Mouse (Mus musculus): Measurements from ENCODE around the gene Arid3a. TPM values are rescaled to one million over a fixed set of nuclear protein-coding genes. Genes with fewer than 3 reads are reported as not detected.

The Arid3a gene
- polyA plus RNA-seq, 1 experiment: 99.9 TPM

DNA sequence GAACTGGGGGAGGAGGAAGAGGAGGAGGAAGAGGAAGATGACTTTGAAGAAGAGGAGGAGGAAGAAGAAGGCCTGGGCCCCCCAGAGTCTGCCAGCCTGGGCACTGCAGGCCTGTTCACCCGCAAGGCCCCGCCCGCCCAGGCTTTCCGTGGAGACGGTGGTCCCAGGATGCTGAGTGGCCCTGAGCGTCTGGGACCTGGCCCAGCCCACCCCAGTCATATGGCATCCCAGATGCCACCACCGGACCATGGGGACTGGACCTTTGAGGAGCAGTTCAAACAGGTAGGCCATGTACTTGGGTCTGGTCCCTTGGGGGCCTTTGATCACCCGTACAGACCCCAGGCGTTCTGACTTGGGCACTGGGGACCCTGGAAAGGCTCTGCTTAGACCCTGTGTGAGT lies 5.0 kb downstream of the Arid3a start:
- no peak for TF ChIP-seq GATA1 (IDR thresholded peaks at IDR 0.05; ENCODE audit: low read length)

DNA sequence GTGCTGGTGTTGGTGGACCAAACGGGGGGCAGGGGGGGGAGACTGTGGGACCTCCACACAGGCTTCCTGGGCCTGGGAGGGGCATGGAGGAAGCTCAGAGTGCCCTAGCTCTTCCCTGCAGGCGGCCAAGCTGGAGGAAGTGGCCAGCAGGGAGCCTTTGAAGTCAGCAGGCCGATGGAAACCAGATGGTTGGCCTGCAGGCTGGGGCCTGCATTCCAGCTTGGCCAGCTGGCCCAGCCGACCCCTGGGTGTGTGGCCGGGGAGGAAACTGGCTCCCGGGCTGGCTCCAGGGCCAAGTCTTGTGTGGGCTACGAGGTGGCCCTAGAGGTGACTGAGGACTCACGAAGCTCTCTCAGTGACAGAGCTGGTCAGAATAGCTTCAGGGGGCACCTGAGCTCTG lies 5.9 kb downstream of the Arid3a start:
- TF ChIP-seq GATA1 (IDR thresholded peaks at IDR 0.05; ENCODE audit: low read length): no peak

DNA sequence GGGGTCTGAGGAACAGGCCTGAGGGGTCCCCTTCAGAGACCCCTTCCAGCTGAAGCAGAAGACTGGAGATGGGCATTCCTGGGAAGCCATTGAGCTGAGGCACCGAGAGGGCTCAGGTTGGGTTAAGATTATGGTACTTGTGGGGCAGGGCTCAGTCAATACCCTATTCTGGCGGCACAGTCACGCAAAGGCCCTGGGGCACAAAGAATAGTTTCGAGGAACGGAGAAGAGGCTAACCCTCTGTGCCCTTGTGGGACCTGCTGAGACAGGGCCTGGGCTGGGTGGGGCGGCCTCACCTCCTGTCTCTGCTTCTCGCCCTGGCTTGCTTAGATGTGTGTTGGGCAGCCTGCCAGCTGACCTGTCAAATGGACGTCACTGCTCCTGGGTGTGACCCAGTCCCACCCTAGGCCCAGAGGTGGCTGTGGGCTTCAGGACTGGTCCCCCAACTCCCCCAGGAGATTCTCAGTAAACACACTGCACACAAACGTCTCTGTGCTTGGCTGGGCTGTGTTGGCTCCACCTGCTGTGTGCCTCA lies 6.4 kb downstream of the Arid3a start:
- TF ChIP-seq GATA1 (IDR thresholded peaks at IDR 0.05; ENCODE audit: low read length): no peak

DNA sequence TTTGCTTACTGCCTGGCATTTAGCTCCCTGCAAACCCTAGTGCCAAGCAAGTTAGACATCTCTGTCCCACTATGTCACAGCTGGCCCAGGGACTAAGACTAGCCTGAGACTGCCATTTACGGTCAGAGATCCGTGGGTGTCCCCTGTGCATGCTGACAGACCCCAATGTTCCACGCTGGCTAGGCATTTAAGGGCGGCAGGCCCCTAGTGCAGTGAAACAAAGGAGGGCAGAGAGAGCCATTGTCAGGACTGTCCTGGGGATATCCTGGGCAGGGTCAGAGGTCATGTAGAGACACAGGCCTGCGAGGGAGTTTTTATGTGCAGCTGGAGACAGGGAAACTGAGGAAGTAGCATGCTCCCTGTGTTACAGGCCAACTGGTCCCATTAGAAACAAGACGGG lies 7.0 kb downstream of the Arid3a start:
- TF ChIP-seq GATA1 (IDR thresholded peaks at IDR 0.05; ENCODE audit: low read length): no peak

DNA sequence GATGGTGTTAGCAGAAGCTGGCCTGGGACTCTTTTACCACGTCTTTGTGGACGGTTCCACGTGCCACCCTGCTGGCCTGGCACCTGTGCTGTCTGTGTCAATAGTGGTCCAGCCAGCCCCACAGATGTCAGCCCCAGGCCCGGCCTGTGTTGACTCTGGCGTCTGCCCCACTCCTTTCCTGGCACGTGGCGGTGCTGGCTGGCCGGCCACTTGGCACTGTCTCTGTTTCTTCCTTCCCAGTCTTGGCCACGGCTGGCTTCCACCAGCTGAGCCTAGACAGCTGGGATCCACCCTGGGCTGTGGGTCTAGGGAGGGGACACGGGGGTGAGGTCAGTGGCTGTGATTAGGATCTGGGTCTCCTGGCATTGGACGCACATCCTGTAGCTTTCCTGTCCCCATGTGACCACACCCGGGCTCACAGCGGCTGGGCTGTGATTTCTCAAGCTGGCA lies 7.5 kb downstream of the Arid3a start:
- no peak for TF ChIP-seq GATA1 (IDR thresholded peaks at IDR 0.05; ENCODE audit: low read length)

DNA sequence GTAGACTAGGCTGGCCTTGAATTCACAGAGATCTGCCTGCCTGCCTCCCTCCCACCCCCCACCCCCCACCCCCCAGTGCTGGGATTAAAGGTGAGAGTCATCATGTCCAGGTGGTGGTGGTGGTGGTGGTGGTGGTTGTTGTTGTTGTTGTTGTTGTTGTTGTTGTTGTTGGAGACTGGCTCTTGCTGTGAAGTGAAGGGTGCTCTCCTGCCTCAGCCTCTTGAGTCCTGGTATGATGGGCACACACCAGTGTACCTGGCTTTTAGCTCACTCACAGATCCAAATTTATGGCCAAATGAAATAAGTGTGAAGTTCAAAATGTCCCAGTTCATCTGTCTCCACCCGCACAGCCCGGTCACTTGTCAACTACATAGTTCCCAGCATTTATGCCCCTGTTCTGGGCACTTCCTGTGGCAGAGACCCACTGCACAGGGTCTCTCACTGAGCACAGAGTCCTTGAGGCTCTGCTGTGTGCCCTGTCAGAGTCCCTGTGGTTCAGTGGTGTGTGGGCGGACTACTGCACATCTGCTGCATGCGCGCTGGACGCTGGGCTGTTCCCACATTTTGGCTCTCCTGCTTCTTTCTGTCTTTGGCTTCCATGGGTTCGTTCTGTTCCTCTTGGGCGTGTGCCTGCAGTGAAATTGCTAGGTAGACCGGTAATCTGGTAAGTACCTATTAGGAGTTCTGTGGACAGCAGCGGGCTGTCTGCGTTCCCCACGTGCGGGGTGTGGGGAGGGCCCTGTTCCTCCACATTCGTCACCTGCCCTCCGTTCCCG lies 8.1 kb downstream of the Arid3a start:
- TF ChIP-seq GATA1 (IDR thresholded peaks at IDR 0.05; ENCODE audit: low read length): no peak

DNA sequence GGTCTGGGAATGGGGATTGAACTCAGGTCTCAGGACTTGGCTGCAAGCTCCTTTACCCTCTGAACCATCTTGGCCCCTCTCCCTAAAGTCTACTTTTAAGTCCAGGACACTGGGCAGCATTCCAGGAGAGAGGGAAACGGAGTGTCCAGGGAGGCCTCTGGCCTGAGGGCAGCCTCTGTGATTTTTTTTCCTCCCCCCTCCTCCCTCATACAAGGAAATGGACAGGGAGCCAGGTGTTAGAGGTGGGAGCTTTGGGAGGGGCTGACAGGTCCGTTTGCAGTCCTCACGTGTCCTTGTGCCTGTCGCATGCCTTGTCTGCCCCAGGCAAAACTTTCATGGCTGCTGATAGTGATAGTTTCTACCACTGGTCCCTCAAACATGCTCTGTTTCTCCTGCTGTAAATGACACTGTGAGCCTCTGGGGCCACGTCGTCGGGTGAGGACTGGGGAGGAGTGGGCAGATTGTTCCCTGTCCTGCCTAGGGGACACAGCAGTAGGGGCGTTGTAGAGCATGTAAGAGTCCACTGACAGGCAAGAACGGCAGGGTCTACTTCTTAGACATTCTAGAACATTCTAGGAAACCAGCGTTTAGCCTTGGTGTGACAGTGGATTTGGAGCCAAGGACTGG lies 9.6 kb downstream of the Arid3a start:
- TF ChIP-seq GATA1 (IDR thresholded peaks at IDR 0.05; ENCODE audit: low read length): no peak

DNA sequence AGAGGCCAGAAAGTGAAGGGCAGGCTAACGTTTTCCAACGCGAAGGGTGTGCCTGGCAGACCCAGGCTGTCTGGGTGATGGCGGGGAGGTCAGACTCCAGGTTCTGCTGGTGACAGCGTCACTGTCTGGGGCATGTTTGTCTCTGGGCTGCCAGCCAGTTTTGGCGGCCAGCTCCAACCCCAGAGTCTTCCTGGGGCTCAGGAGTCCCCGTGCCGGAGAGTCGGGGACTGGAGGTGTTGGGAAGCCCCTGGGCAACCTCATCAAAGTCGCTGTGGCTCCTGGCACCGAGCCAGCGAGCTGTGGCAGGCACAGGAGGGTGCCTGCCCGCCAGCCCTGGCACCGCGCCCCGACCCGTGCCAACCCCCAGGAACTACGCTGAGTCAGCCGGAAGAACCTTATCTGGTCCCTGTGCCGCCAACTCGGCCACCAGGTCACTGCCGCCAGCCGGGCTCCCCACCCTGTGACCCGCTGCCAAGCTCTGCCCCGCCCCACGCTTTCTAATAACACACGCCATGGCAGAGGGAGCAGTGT lies 10.1 kb downstream of the Arid3a start:
- no peak for TF ChIP-seq GATA1 (IDR thresholded peaks at IDR 0.05; ENCODE audit: low read length)

DNA sequence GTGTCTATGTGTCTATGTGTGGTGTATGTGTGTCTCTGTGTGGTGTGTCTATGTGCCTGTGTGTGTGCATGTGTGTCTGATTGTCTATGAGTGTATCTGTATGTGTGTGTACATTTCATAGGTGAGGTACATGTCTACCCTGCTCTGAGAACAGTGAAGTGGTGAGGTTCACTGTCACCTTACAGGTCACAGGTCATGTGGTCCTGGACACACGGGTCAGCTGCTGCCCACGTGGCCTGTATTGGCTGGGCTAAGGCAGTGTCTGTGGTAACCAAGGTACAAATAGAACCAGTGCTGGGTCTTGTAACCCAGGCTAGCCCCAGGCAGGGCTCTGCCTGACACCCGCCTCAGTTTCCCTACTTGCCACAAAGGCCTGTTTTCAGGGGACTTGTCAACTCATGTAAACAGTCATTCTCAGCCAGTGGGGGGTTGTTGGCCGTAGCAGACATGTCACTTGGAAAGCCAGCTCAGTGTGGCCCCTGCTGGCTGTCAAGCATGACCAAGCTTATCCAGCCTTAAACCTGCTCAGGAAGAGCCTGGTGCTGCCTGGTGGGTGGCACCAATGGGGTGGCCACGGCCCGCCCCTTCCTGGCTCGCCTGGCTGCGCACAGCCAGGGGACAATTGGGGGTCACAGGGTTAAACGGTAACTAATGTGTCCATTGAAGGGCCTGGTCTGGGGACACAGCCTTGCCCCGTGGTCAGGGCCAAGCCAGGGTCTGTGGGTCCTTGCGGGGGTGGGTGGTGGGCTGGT lies 11.1 kb downstream of the Arid3a start:
- no peak for TF ChIP-seq GATA1 (IDR thresholded peaks at IDR 0.05; ENCODE audit: low read length)

DNA sequence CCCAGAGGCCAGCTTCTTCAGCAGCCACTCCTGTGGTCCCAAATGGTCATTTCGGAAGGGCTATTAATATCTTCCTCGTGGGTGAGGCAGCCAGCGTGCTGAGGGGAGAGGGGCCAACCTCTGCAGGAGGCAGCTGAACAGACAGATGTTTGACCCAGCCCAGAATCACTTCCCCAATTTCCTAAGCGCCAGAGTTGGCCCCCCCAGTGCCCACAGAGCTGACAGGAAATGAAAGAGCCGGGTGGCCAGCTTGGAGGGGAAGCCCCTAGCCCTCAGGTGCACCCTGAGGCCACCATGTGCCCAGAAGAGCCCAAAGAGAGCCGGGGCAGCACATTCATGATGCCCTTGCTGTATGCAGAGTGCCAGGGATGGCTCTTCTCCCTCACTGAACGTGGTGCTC lies 13.9 kb downstream of the Arid3a start:
- no peak for TF ChIP-seq GATA1 (IDR thresholded peaks at IDR 0.05; ENCODE audit: low read length)

DNA sequence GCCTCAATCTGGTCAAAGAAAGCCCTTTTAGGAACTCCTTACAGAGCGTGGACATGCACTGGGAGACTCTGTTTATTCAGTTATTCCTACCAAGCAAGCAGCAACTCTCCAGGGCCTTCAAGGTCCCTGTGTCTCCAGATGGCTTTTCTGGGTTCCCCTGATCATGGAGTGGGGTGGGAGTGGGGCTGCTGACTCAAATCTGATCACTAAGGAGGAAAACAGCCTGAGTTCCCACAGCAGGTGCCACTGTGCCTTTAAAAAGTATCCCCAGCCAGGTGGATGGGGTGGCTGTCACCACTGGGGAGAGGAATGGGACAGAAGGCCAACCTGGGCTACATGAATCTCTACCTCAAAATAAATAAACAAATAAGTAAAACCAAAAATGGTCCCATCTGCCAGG lies 16.1 kb downstream of the Arid3a start:
- TF ChIP-seq GATA1 (IDR thresholded peaks at IDR 0.05; ENCODE audit: low read length): no peak

DNA sequence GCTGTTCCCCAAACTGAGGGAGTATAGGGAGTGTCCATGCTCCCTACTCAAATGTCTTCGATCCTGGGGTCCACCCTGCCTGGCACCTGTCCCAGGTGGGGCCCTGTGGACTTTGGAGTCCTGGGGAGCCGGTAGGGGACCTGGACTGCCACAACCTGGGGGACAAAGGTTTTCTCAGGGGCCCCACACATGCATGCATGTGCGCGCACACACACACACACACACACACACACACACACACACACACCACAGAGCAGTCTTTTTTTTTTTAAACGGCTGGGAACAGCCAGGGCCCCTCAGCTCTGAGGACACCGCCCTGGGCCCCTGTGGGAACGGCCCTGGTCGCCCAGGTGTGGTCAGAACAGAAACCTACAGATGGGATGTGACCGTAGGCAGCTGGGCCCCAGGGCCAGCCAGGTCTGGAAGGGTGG lies 16.6 kb downstream of the Arid3a start:
- TF ChIP-seq GATA1 (IDR thresholded peaks at IDR 0.05; ENCODE audit: low read length): no peak

DNA sequence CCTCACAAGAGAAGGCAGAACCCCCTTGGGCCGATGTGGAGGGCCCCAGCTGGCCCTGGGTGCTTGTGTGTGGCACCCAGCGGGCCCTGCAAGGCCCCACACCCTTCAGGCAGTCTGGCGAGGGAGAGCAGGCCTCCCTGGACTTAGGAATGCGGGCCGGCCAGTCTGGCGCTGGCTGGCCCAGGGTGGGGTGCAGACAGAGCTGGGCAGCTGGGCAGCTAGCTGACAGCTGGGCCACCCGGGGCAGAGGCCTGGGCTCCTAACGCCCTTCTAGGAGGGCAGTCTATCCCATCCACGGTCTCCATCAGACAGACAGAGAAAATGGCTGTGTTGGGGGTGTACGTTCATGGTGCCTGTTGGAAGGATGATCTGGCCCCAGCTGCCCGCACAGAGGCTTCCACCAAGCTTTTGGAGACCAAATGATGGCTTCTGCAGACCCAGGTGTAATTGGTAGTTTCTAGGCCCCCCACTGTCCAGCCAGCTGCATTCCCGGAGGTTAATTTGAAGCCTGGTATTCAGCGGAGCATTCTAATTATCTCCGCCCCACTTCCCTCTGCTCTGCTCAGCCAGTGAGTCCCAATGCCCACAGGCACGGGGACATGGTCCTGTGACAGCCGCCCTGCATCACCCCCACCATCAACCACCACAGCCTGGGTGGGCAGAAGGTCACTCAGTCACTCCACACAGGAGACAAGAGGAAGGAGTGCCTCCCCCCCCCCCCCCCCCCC lies 18.8 kb downstream of the Arid3a start:
- TF ChIP-seq GATA1 (IDR thresholded peaks at IDR 0.05; ENCODE audit: low read length): no peak

DNA sequence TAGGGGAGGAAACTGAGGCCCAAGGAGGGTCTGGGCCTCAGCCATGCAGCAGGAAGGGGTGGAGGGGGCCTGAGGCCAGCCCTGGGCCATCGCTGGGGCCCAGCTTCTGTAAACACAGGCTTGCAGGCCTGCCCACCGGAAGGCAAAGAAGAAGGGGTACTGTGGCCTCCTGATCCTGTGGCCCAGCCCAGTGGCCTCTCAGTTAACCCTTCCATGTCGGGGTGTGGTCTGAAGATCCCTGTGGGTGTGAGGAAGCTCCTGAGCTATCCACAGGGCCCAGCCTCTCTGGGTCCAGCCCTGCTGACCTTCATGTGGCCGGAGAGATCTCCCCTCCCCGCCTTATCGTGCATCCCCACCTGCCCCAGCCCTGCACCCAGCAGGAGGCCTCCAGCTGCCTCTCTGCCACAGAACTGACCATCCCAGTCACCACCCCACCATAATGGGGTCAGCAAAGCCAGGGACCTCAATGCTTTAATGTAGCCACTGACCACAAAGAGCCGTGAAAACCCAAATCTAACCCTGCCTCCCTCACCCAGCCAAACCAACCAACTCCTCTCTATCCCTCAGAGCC lies 20.0 kb downstream of the Arid3a start:
- TF ChIP-seq GATA1 (IDR thresholded peaks at IDR 0.05; ENCODE audit: low read length): no peak

DNA sequence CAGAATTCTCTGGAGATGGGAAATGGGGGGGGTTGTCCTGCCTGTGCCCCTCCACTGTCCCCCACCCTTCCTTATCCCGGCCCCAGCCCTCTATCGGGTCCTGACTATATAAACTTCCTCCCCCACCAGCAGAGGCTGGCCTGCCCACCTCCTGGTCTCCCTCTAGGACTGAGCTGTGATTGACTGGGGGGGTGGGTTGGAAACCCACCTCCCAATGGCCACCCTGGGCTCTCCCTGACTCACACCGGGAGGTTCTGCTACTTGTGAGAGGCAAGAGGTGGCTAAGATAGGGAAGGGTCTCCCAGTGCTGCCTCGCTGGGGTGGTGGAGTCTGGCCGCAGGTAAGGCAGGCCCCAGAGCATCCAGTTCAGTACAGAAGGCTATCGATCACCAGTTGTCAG lies 20.7 kb downstream of the Arid3a start:
- TF ChIP-seq GATA1 (IDR thresholded peaks at IDR 0.05; ENCODE audit: low read length): no peak

Measured in G1E-ER4 (cell line).